Mouse (Mus musculus) ovary, adult 18-20 months (tissue): ENCODE measurements around the gene Phf13.

Experiments used
- DNase-seq: peaks from one replicate; pipeline ENCODE4 v3.0.0; 2022; ENCODE audit warnings: low spot score, mixed read lengths

The Phf13 gene

DNA sequence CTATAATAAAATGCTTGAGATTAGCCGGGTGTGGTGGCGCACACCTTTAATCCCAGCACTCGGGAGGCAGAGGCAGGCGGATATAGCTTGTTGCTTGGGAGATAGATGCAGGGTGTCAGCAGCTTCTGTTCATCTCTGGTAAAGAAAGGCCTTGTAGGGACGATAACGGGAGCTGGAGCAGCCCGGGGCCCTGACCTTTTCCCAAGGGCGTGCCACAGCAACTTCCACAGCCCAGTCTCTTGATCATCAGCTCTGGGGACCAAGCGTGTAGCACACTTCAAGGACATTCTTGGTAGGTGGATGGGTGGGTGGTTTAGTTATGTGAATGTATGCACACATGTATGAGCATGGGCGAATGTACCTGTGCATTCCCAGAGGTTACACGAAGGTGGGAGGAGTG is 49.8 kb downstream of the Phf13 start:
- DNase-seq: no peak
